Mouse (Mus musculus) embryonic facial prominence, embryonic 12.5 days (tissue): ENCODE measurements around the gene Lrrc28. TPM values are rescaled to one million over a fixed set of nuclear protein-coding genes. Genes with fewer than 3 reads are reported as not detected.

Experiments used
- ATAC-seq: fragments of 200-750 bp; cut with Nextera tagmentation; 2 replicates; pipeline ENCODE4 v1.8.0; 2017; ENCODE audit not compliant: insufficient number of reproducible peaks, insufficient read depth, low FRiP score, low TSS enrichment
- H3K27ac ChIP-seq: fragments of 300-500 bp; sonication (generic); 2 replicates; pipeline ENCODE4 v1.5.1; 2016; ENCODE audit warnings: mild to moderate bottlenecking
- H3K27me3 ChIP-seq: fragments of 300-500 bp; sonication (generic); 2 replicates; pipeline ENCODE4 v1.6.1; 2016; ENCODE audit warnings: mild to moderate bottlenecking, moderate library complexity
- H3K36me3 ChIP-seq: fragments of 300-500 bp; sonication (generic); 2 replicates; pipeline ENCODE4 v1.6.1; 2016; ENCODE audit warnings: mild to moderate bottlenecking
- H3K4me1 ChIP-seq: fragments of 300-500 bp; sonication (generic); 2 replicates; pipeline ENCODE4 v1.6.1; 2016
- H3K4me2 ChIP-seq: fragments of 300-500 bp; sonication (generic); replicated peaks from 2 replicates; pipeline ENCODE4 v1.6.1; 2016; ENCODE audit warnings: mild to moderate bottlenecking, moderate library complexity
- H3K4me3 ChIP-seq: fragments of 300-500 bp; sonication (generic); 2 replicates; pipeline ENCODE4 v1.5.1; 2016; ENCODE audit warnings: mild to moderate bottlenecking
- H3K9ac ChIP-seq: fragments of 300-500 bp; sonication (generic); 2 replicates; pipeline ENCODE4 v1.6.1; 2016; ENCODE audit warnings: mild to moderate bottlenecking, moderate library complexity
- H3K9me3 ChIP-seq: fragments of 300-500 bp; sonication (generic); 2 replicates; pipeline ENCODE4 v1.6.1; 2016; ENCODE audit warnings: mild to moderate bottlenecking, moderate library complexity
- WGBS: fragments of 180-500 bp; shearing (Covaris S2); methylation state at CpG from one replicate; pipeline ENCODE4 v1.1.7; 2016; 5-methylcytosine and 5-hydroxymethylcytosine counted together
- polyA plus RNA-seq: library from polyadenylated mRNA; unstranded; fragments of >200 nt; fragmentation: Nextera tagmentation; extraction: Ambion mirVana; gene quantifications from 2 replicates; pipeline ENCODE4 v1.2.1, GENCODE M21; 2016

Lrrc28 gene
- polyA plus RNA-seq, 1 experiment from 2014 or later: 26.3 TPM

GRCm38 (mm10) chr7:67644291-67644690 is 777 bp downstream of the Lrrc28 start:
- 44% methylated on average over 8 of the region's 8 CpGs for WGBS
- no peak for ATAC-seq
- peak overlapping the region; percentile 66 for H3K4me3 ChIP-seq

GRCm38 (mm10) chr7:67642955-67643354 is 2.1 kb downstream of the Lrrc28 start:
- no peak overlapping the region for H3K4me2 ChIP-seq
- no peak overlapping the region for H3K27ac ChIP-seq
- H3K9me3 ChIP-seq: no peaks in the 10 kb centered on the region
- 91% methylated on average over 9 of the region's 9 CpGs for WGBS
- no peak overlapping the region for H3K4me3 ChIP-seq
- ATAC-seq: no peak
- no peaks in the 10 kb centered on the region for H3K36me3 ChIP-seq
- H3K27me3 ChIP-seq: no peaks in the 10 kb centered on the region
- H3K9ac ChIP-seq: no peak overlapping the region
- peaks cover 12% of the 10 kb centered on the region for H3K4me1 ChIP-seq

More at GRCm38 (mm10) chr7:67644291-67644690, 777 bp downstream of the Lrrc28 start:
- Histone ChIP-seq H3K36me3 (no peaks in the 10 kb centered on the region), H3K9ac (peak overlapping the region; percentile 74), H3K4me1 (peaks cover 20% of the 10 kb centered on the region), H3K27ac (no peak overlapping the region), H3K9me3 (no peaks in the 10 kb centered on the region), H3K27me3 (no peaks in the 10 kb centered on the region), H3K4me2 (peak overlapping the region; percentile 75)

- no peak for ATAC-seq
- WGBS: 88% methylated on average over 3 of the region's 3 CpGs
- H3K4me3 ChIP-seq: no peak overlapping the region
Observed at GRCm38 (mm10) chr7:67639006-67639405, 6.1 kb downstream of the Lrrc28 start.

GRCm38 (mm10) chr7:67636161-67636560 is 8.9 kb downstream of the Lrrc28 start:
- Histone ChIP-seq H3K27me3 (no peaks in the 10 kb centered on the region), H3K4me3 (no peak overlapping the region), H3K9me3 (no peaks in the 10 kb centered on the region), H3K4me2 (no peak overlapping the region), H3K27ac (no peak overlapping the region), H3K36me3 (no peaks in the 10 kb centered on the region), H3K9ac (no peak overlapping the region), H3K4me1 (no peaks in the 10 kb centered on the region)
- 58% methylated on average over 2 of the region's 2 CpGs for WGBS
- no peak for ATAC-seq

More at GRCm38 (mm10) chr7:67639006-67639405, 6.1 kb downstream of the Lrrc28 start:
- no peaks in the 10 kb centered on the region for H3K27me3 ChIP-seq
- H3K9ac ChIP-seq: no peak overlapping the region
- no peaks in the 10 kb centered on the region for H3K4me1 ChIP-seq
- no peak overlapping the region for H3K27ac ChIP-seq
- no peaks in the 10 kb centered on the region for H3K36me3 ChIP-seq
- no peaks in the 10 kb centered on the region for H3K9me3 ChIP-seq
- H3K4me2 ChIP-seq: no peak overlapping the region

GRCm38 (mm10) chr7:67634210-67634609 is 10.9 kb downstream of the Lrrc28 start:
- no peak overlapping the region for H3K4me2 ChIP-seq
- no peak for ATAC-seq
- WGBS: 90% methylated on average over 3 of the region's 3 CpGs
- no peaks in the 10 kb centered on the region for H3K36me3 ChIP-seq
- no peaks in the 10 kb centered on the region for H3K9me3 ChIP-seq
- H3K9ac ChIP-seq: no peak overlapping the region
- H3K4me3 ChIP-seq: no peak overlapping the region
- H3K27ac ChIP-seq: no peak overlapping the region
- no peaks in the 10 kb centered on the region for H3K27me3 ChIP-seq
- 0 out of 2 replicates have a peak, but pooled peaks cover 6% of the 10 kb centered on the region for H3K4me1 ChIP-seq

GRCm38 (mm10) chr7:67632380-67632779 is 12.7 kb downstream of the Lrrc28 start:
- 81% methylated on average over 5 of the region's 5 CpGs for WGBS
- H3K27ac ChIP-seq: no peak overlapping the region
- ATAC-seq: no peak
- no peak overlapping the region for H3K4me3 ChIP-seq
- no peak overlapping the region for H3K9ac ChIP-seq
- no peak overlapping the region for H3K4me2 ChIP-seq
- 0 out of 2 replicates have a peak, but pooled peaks cover 6% of the 10 kb centered on the region for H3K4me1 ChIP-seq
- H3K27me3 ChIP-seq: no peaks in the 10 kb centered on the region
- H3K36me3 ChIP-seq: 0 out of 2 replicates have a peak, but pooled peaks cover under 1% of the 10 kb centered on the region
- H3K9me3 ChIP-seq: no peaks in the 10 kb centered on the region

GRCm38 (mm10) chr7:67630817-67631216 is 14.3 kb downstream of the Lrrc28 start:
- 20% methylated on average over 2 of the region's 2 CpGs for WGBS
- H3K9ac ChIP-seq: no peak overlapping the region
- no peak for ATAC-seq
- 0 out of 2 replicates have a peak, but pooled peaks cover 9% of the 10 kb centered on the region for H3K36me3 ChIP-seq
- H3K4me1 ChIP-seq: 0 out of 2 replicates have a peak, but pooled peaks cover 6% of the 10 kb centered on the region
- H3K27ac ChIP-seq: no peak overlapping the region
- H3K4me3 ChIP-seq: no peak overlapping the region
- no peak overlapping the region for H3K4me2 ChIP-seq
- H3K27me3 ChIP-seq: no peaks in the 10 kb centered on the region
- no peaks in the 10 kb centered on the region for H3K9me3 ChIP-seq

- Histone ChIP-seq H3K4me1 (0 out of 2 replicates have a peak, but pooled peaks cover 6% of the 10 kb centered on the region), H3K36me3 (0 out of 2 replicates have a peak, but pooled peaks cover 9% of the 10 kb centered on the region), H3K4me3 (no peak overlapping the region), H3K4me2 (no peak overlapping the region), H3K27ac (no peak overlapping the region), H3K27me3 (no peaks in the 10 kb centered on the region), H3K9me3 (no peaks in the 10 kb centered on the region), H3K9ac (no peak overlapping the region)
- 45% methylated on average over 5 of the region's 5 CpGs for WGBS
- ATAC-seq: no peak
Observed at GRCm38 (mm10) chr7:67629681-67630080, 15.4 kb downstream of the Lrrc28 start.

GRCm38 (mm10) chr7:67626671-67627070 is 18.4 kb downstream of the Lrrc28 start:
- 0 out of 2 replicates have a peak, but pooled peaks cover 6% of the 10 kb centered on the region for H3K4me1 ChIP-seq
- no peak overlapping the region for H3K4me2 ChIP-seq
- 89% methylated on average over 5 of the region's 5 CpGs for WGBS
- no peak overlapping the region for H3K9ac ChIP-seq
- H3K9me3 ChIP-seq: no peaks in the 10 kb centered on the region
- H3K4me3 ChIP-seq: no peak overlapping the region
- no peak overlapping the region for H3K27ac ChIP-seq
- H3K27me3 ChIP-seq: no peaks in the 10 kb centered on the region
- ATAC-seq: no peak
- H3K36me3 ChIP-seq: 0 out of 2 replicates have a peak, but pooled peaks cover 9% of the 10 kb centered on the region

GRCm38 (mm10) chr7:67622151-67622550 is 22.9 kb downstream of the Lrrc28 start:
- Histone ChIP-seq H3K4me3 (no peak overlapping the region), H3K9ac (no peak overlapping the region), H3K4me2 (no peak overlapping the region), H3K27me3 (no peaks in the 10 kb centered on the region), H3K27ac (no peak overlapping the region), H3K36me3 (0 out of 2 replicates have a peak, but pooled peaks cover 7% of the 10 kb centered on the region), H3K4me1 (peaks cover 6% of the 10 kb centered on the region; the same call in 1 of the 2 replicates), H3K9me3 (no peaks in the 10 kb centered on the region)
- 82% methylated on average over 3 of the region's 3 CpGs for WGBS
- ATAC-seq: no peak

GRCm38 (mm10) chr7:67619836-67620235 is 25.2 kb downstream of the Lrrc28 start:
- peaks cover 6% of the 10 kb centered on the region; the same call in 1 of the 2 replicates for H3K4me1 ChIP-seq
- no peak overlapping the region for H3K27ac ChIP-seq
- WGBS: 71% methylated on average over 4 of the region's 4 CpGs
- no peak overlapping the region for H3K9ac ChIP-seq
- no peak overlapping the region for H3K4me2 ChIP-seq
- H3K27me3 ChIP-seq: no peaks in the 10 kb centered on the region
- no peak overlapping the region for H3K4me3 ChIP-seq
- no peaks in the 10 kb centered on the region for H3K36me3 ChIP-seq
- H3K9me3 ChIP-seq: no peaks in the 10 kb centered on the region
- no peak for ATAC-seq

GRCm38 (mm10) chr7:67618316-67618715 is 26.8 kb downstream of the Lrrc28 start:
- H3K27ac ChIP-seq: 0 out of 2 replicates have a peak overlapping the region, but pooled peaks have one; percentile 14
- H3K36me3 ChIP-seq: no peaks in the 10 kb centered on the region
- no peak overlapping the region for H3K4me2 ChIP-seq
- H3K9me3 ChIP-seq: no peaks in the 10 kb centered on the region
- 45% methylated on average over 3 of the region's 3 CpGs for WGBS
- H3K4me1 ChIP-seq: peaks cover 6% of the 10 kb centered on the region; the same call in 1 of the 2 replicates
- no peak overlapping the region for H3K9ac ChIP-seq
- ATAC-seq: 0 out of 2 replicates have a peak, but pooled peaks have one; percentile 41
- no peak overlapping the region for H3K4me3 ChIP-seq
- H3K27me3 ChIP-seq: no peaks in the 10 kb centered on the region
